26 mouse cellular contexts compared by ENCODE assay signal in genomic region chr9:43575659-43576058, GRCm38 (mm10).
"Had no signal": no experiment of that assay in that cellular context is flagged by ENCODE, and none has a peak within 500 bp of the region (broad histone marks: within the 10 kb centered on the region; RNA-seq: fewer than 3 reads in every experiment).

No protein-coding gene starts in this region.

- H3K4me1 ChIP-seq: embryonic facial prominence, embryonic 12.5 days; embryonic facial prominence, embryonic 13.5 days; embryonic facial prominence, embryonic 15.5 days had no signal

- H3K9ac ChIP-seq: embryonic facial prominence, embryonic 12.5 days; embryonic facial prominence, embryonic 13.5 days; embryonic facial prominence, embryonic 15.5 days; forebrain, embryonic 12.5 days; forebrain, embryonic 15.5 days had no signal

- DNase-seq: cerebellum, adult 8-10 months; cerebellum, adult 9-10 months; cerebellum, adult 9-11 months; cerebellum, postnatal 10 days; cerebellum, postnatal 14 days; cerebellum, postnatal 25 days; cerebellum, postnatal 36 days; embryo, embryonic 11 days; gastrocnemius, adult 2 months; gastrocnemius, postnatal 10 days; gastrocnemius, postnatal 14 days; gastrocnemius, postnatal 25 days; gastrocnemius, postnatal 36 days; heart, adult 11 months; heart, adult 18-20 months; heart, adult 2 months had no signal

- H3K27me3 ChIP-seq: embryonic facial prominence, embryonic 12.5 days; embryonic facial prominence, embryonic 13.5 days; embryonic facial prominence, embryonic 15.5 days; forebrain, embryonic 12.5 days; forebrain, embryonic 15.5 days had no signal

- H3K36me3 ChIP-seq: embryonic facial prominence, embryonic 10.5 days; embryonic facial prominence, embryonic 12.5 days; embryonic facial prominence, embryonic 13.5 days; embryonic facial prominence, embryonic 15.5 days; forebrain, embryonic 10.5 days; forebrain, embryonic 12.5 days; forebrain, embryonic 15.5 days; heart, embryonic 10.5 days had no signal

- ATAC-seq: forebrain, embryonic 15.5 days had no signal

- H3K27ac ChIP-seq: embryonic facial prominence, embryonic 10.5 days; embryonic facial prominence, embryonic 12.5 days; embryonic facial prominence, embryonic 13.5 days; embryonic facial prominence, embryonic 15.5 days; forebrain, embryonic 10.5 days; forebrain, embryonic 12.5 days; forebrain, embryonic 15.5 days; gastrocnemius, adult 2 months; heart, adult 2 months; heart, embryonic 10.5 days had no signal

- H3K4me2 ChIP-seq: embryonic facial prominence, embryonic 12.5 days; embryonic facial prominence, embryonic 13.5 days; embryonic facial prominence, embryonic 15.5 days; forebrain, embryonic 12.5 days; forebrain, embryonic 15.5 days; heart, embryonic 11.5 days had no signal

- H3K4me3 ChIP-seq: embryonic facial prominence, embryonic 10.5 days; embryonic facial prominence, embryonic 12.5 days; embryonic facial prominence, embryonic 13.5 days; embryonic facial prominence, embryonic 15.5 days; erythroblast, embryonic 14.5 days; forebrain, embryonic 10.5 days; forebrain, embryonic 12.5 days; forebrain, embryonic 15.5 days; gastrocnemius, adult 2 months; heart, adult 2 months; heart, embryonic 10.5 days had no signal

- H3K9me3 ChIP-seq: embryonic facial prominence, embryonic 10.5 days; embryonic facial prominence, embryonic 12.5 days; embryonic facial prominence, embryonic 13.5 days; embryonic facial prominence, embryonic 15.5 days; forebrain, embryonic 10.5 days; forebrain, embryonic 12.5 days; forebrain, embryonic 15.5 days; heart, embryonic 10.5 days had no signal
